In the genomic region with DNA sequence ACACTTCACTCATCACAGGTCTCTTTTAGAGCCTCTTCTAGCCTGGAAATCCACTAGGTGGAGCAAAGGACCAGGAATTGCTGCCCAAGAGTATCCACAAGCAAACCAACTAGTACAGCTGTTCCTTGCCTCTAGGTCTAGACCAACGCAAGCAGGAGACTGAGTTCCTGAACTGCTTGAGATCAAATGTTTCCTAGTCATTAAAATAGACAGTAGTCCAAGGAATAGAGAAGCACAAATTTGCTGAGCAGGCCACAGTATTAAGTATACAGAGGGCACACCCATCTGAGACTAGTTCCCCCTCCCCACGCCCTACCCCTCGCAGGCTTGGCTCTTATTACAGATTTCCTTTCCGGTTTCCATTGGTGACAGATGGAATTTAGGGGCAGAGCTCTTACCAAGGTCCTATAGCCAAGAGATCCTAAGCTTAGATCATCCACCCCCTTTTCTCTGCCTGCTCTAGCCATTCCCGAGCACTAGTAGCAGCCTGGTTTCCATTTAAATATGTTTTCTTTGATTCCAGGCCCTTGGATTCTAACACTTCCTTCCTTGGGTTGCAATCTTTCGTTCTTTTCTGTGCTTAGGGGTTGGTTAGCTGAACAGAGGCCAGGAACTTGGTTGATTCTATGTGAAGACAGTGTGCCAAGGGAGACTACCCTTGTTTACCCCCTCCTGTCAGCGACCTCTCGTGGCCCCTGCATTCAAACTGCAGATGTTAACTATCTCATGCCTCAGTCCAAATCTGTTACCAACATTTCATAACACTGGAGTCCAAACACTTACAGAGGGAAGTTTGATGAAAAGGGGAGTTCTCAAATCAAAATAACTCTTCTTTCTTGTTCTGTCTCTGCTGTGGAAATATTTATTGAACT, we compare ENCODE assay signal across 8 mouse cellular contexts. TPM values are rescaled to one million over a fixed set of nuclear protein-coding genes. Genes with fewer than 3 reads are reported as not detected.
A peak's percentile ranks its signal among the peaks of the same experiment; 100 is the strongest.
DNase-seq lines count a peak whose midpoint lies in the region; ATAC-seq and TF ChIP-seq lines count a peak whose summit lies in the region.

No protein-coding gene starts in this region.

- no peak for ATAC-seq in liver, postnatal 0 days
- 0 out of 2 replicates have a peak, but pooled peaks have one; percentile 65 for ATAC-seq in midbrain, embryonic 15.5 days (replicated peaks)

- H3K4me3 ChIP-seq in liver, postnatal 0 days (ENCODE audit: low read depth, low read length): no peak overlapping the region
- no peak overlapping the region for H3K4me3 ChIP-seq in midbrain, embryonic 15.5 days

- no peaks in the 10 kb centered on the region for H3K9me3 ChIP-seq in liver, postnatal 0 days (ENCODE audit: low read length)
- no peaks in the 10 kb centered on the region for H3K9me3 ChIP-seq in midbrain, embryonic 15.5 days

- H3K4me1 ChIP-seq in liver, postnatal 0 days (ENCODE audit: insufficient read depth): no peaks in the 10 kb centered on the region
- no peaks in the 10 kb centered on the region for H3K4me1 ChIP-seq in midbrain, embryonic 15.5 days

- H3K4me2 ChIP-seq in liver, postnatal 0 days (ENCODE audit: low read depth, low read length): no peak overlapping the region
- no peak overlapping the region for H3K4me2 ChIP-seq in midbrain, embryonic 15.5 days

- no peak overlapping the region for H3K27ac ChIP-seq in liver, postnatal 0 days (ENCODE audit: low read depth)
- no peak overlapping the region for H3K27ac ChIP-seq in midbrain, embryonic 15.5 days

- no peaks in the 10 kb centered on the region for H3K36me3 ChIP-seq in liver, postnatal 0 days (replicated peaks; ENCODE audit: insufficient read depth, low read length)
- H3K36me3 ChIP-seq in midbrain, embryonic 15.5 days (replicated peaks): no peaks in the 10 kb centered on the region

- no peak overlapping the region for H3K9ac ChIP-seq in liver, postnatal 0 days (replicated peaks)
- no peak overlapping the region for H3K9ac ChIP-seq in midbrain, embryonic 15.5 days

- WGBS in liver, postnatal 0 days (ENCODE audit: insufficient replicate concordance): 48% methylated on average over 8 of the region's 8 CpGs
- 29% methylated on average over 8 of the region's 8 CpGs for WGBS in midbrain, embryonic 15.5 days

- H3K27me3 ChIP-seq in liver, postnatal 0 days (ENCODE audit: insufficient read depth, low read length): no peaks in the 10 kb centered on the region
- H3K27me3 ChIP-seq in midbrain, embryonic 15.5 days (replicated peaks): no peaks in the 10 kb centered on the region

- TF ChIP-seq EP300 in liver, postnatal 0 days (IDR thresholded peaks at IDR 0.05; ENCODE audit: low read depth): no peak

- DNase-seq in adrenal gland, adult (ENCODE audit: inconsistent age in 2 of 2, low spot score in 1 of 2): peak; percentile 17 to 59
- DNase-seq in adrenal gland, adult 18-20 months (ENCODE audit: low spot score in 2 of 2): no peak
- DNase-seq in liver, postnatal 0 days: no peak
- DNase-seq in liver: no peak
- peak; percentile 29 to 31 for DNase-seq in frontal cortex, postnatal 10 days (ENCODE audit: low spot score in 2 of 2)
- peak; percentile 66 for DNase-seq in layer of hippocampus, adult 9-11 months
- DNase-seq in spleen, adult 18-20 months: no peak

- TF ChIP-seq CTCF in liver, postnatal 0 days (IDR thresholded peaks at IDR 0.05; ENCODE audit: low read depth): peak; percentile 52

RNA-seq across cellular contexts. Expression of a gene that starts 21.0 kb away (rescaled TPM):
- 1 to 10 TPM in 1 of 2 experiments, under 1 TPM in 1; 0.83 to 1.1 TPM for total RNA-seq in adrenal gland, adult 18-20 months (2021)
- 1.2 and 1.5 TPM in 2 replicates for polyA plus RNA-seq in liver, postnatal 0 days (2015; fragmentation: Nextera tagmentation; extraction: Ambion mirVana)
- polyA plus RNA-seq in midbrain, embryonic 15.5 days (2015; fragmentation: Nextera tagmentation; extraction: Ambion mirVana): 1.1 and 1.4 TPM in 2 replicates

RNA-seq across cellular contexts. Expression of a gene that starts 21.6 kb away (rescaled TPM):
- 10 to 100 TPM; 22.6 to 22.9 TPM for total RNA-seq in adrenal gland, adult 18-20 months (2021)
- 4.1 TPM in 2 replicates for polyA plus RNA-seq in liver, postnatal 0 days (2015; fragmentation: Nextera tagmentation; extraction: Ambion mirVana)
- 24.5 and 25.3 TPM in 2 replicates for polyA plus RNA-seq in midbrain, embryonic 15.5 days (2015; fragmentation: Nextera tagmentation; extraction: Ambion mirVana)

RNA-seq across cellular contexts. Expression of a gene that starts 50.3 kb away (rescaled TPM):
- total RNA-seq in adrenal gland, adult 18-20 months (2021): not detected
- not detected in 2 replicates for polyA plus RNA-seq in liver, postnatal 0 days (2015; fragmentation: Nextera tagmentation; extraction: Ambion mirVana)
- not detected in 2 replicates for polyA plus RNA-seq in midbrain, embryonic 15.5 days (2015; fragmentation: Nextera tagmentation; extraction: Ambion mirVana)

Comparison
In these comparisons a context has a peak if more than half of its experiments do, and no peak if none do; other contexts are left out.
1. DNase-seq: peak in adrenal gland, adult (2 of 2), frontal cortex, postnatal 10 days (2 of 2) and layer of hippocampus, adult 9-11 months (single experiment); none in adrenal gland, adult 18-20 months (0 of 2), liver, postnatal 0 days (single experiment), liver (single experiment) and spleen, adult 18-20 months (0 of 2).